ENCODE assay signal across 22 mouse cellular contexts in the genomic region with DNA sequence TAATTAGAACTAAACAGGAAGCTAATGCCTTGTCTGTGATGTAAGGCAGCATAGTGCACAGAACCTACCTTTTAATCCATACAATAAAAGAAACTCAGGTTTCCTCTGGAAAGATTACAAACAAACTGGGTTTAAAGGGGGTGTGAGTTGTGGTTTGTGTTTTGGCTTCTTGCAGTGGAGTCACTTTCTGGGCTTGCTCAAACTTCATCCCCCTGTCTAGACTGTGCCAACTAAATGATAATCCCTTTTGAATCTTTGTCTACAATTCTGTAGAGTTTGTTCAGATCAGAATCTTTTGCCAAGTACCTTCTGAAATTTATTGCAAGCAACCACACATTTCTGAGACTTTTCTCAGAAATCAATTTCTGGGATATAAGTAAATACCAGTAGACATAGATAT. TPM values are rescaled to one million over a fixed set of nuclear protein-coding genes. Genes with fewer than 3 reads are reported as not detected.
A peak's percentile ranks its signal among the peaks of the same experiment; 100 is the strongest.
DNase-seq lines count a peak whose midpoint lies in the region; ATAC-seq and TF ChIP-seq lines count a peak whose summit lies in the region.
"Had no signal": no experiment of that assay in that cellular context is flagged by ENCODE, and none has a peak within 500 bp of the region (broad histone marks: within the 10 kb centered on the region; RNA-seq: fewer than 3 reads in every experiment).

No protein-coding gene starts in this region.

- H3K4me1 ChIP-seq in heart, postnatal 0 days (ENCODE audit: control insufficient read depth, insufficient read depth) = peaks cover 31% of the 10 kb centered on the region
- H3K4me1 ChIP-seq in heart, embryonic 11.5 days (ENCODE audit: control insufficient read depth, insufficient read depth, low read length) = peaks cover 5% of the 10 kb centered on the region; the same call in 1 of the 2 replicates

- no peak for ATAC-seq in heart, postnatal 0 days (ENCODE audit: insufficient read depth, low read depth)
- no peak for ATAC-seq in heart, embryonic 11.5 days (replicated peaks; ENCODE audit: insufficient number of reproducible peaks, low FRiP score, low TSS enrichment)
- ATAC-seq in CD4-positive, CD25-positive, alpha-beta regulatory T cell, adult 4 months = peak; percentile 22
- ATAC-seq: activated CD4-positive, CD25-positive, alpha-beta regulatory T cell, adult 4 months; forebrain, embryonic 13.5 days; forebrain, postnatal 0 days; intestine, postnatal 0 days; Patski had no signal

- no peak for TF ChIP-seq CTCF in gastrocnemius, adult 2 months (IDR thresholded peaks at IDR 0.05)
- no peak for TF ChIP-seq CTCF in heart, postnatal 0 days (IDR thresholded peaks at IDR 0.05; ENCODE audit: low read depth)

- H3K27me3 ChIP-seq in heart, postnatal 0 days (ENCODE audit: control insufficient read depth, insufficient read depth, low read length) = no peaks in the 10 kb centered on the region
- no peaks in the 10 kb centered on the region for H3K27me3 ChIP-seq in heart, embryonic 11.5 days (ENCODE audit: control insufficient read depth, insufficient read depth, low read length)
- H3K27me3 ChIP-seq: embryonic facial prominence, embryonic 13.5 days; forebrain, embryonic 13.5 days; heart, embryonic 15.5 days; hindbrain, embryonic 15.5 days; Patski had no signal

- no peak overlapping the region for H3K9ac ChIP-seq in heart, postnatal 0 days (replicated peaks; ENCODE audit: low read depth, low read length)
- H3K9ac ChIP-seq in heart, embryonic 11.5 days (ENCODE audit: low read depth, low read length) = no peak overlapping the region
- H3K9ac ChIP-seq: embryonic facial prominence, embryonic 13.5 days; forebrain, embryonic 13.5 days; forebrain, postnatal 0 days; heart, embryonic 15.5 days; hindbrain, embryonic 15.5 days had no signal

- peak overlapping the region; percentile 2 for H3K4me2 ChIP-seq in heart, postnatal 0 days (ENCODE audit: low read depth, low read length)
- no peak overlapping the region for H3K4me2 ChIP-seq in heart, embryonic 11.5 days
- H3K4me2 ChIP-seq: embryonic facial prominence, embryonic 13.5 days; forebrain, embryonic 13.5 days; heart, embryonic 15.5 days; hindbrain, embryonic 15.5 days had no signal

- intact Hi-C loops in gastrocnemius, adult 2 months (cut with DNase I) = no loop called here

- H3K9me3 ChIP-seq in heart, postnatal 0 days (replicated peaks; ENCODE audit: control insufficient read depth, low read length) = no peaks in the 10 kb centered on the region
- H3K9me3 ChIP-seq in heart, embryonic 11.5 days (replicated peaks; ENCODE audit: control insufficient read depth, low read length) = no peaks in the 10 kb centered on the region
- H3K9me3 ChIP-seq: embryonic facial prominence, embryonic 13.5 days; forebrain, embryonic 13.5 days; heart, embryonic 15.5 days; hindbrain, embryonic 15.5 days had no signal

- H3K4me3 ChIP-seq in gastrocnemius, adult 2 months = peak overlapping the region; percentile 0
- H3K4me3 ChIP-seq in heart, postnatal 0 days (ENCODE audit: low read depth, low read length) = no peak overlapping the region
- H3K4me3 ChIP-seq in heart, embryonic 11.5 days (ENCODE audit: low read depth, low read length) = no peak overlapping the region
- H3K4me3 ChIP-seq: embryonic facial prominence, embryonic 13.5 days; forebrain, embryonic 13.5 days; heart, embryonic 15.5 days; hindbrain, embryonic 15.5 days had no signal

- no peak for TF ChIP-seq EP300 in heart, postnatal 0 days (IDR thresholded peaks at IDR 0.05; ENCODE audit: low read depth)

- H3K27ac ChIP-seq in gastrocnemius, adult 2 months = peak overlapping the region; percentile 36
- peak overlapping the region; percentile 51; the same call in 1 of the 2 replicates for H3K27ac ChIP-seq in heart, postnatal 0 days (ENCODE audit: low read depth)
- no peak overlapping the region for H3K27ac ChIP-seq in heart, embryonic 11.5 days (ENCODE audit: low read depth, low read length)
- H3K27ac ChIP-seq: embryonic facial prominence, embryonic 13.5 days; forebrain, embryonic 13.5 days; heart, embryonic 15.5 days; hindbrain, embryonic 15.5 days had no signal

- peaks cover 15% of the 10 kb centered on the region; the same call in 1 of the 2 replicates for H3K36me3 ChIP-seq in heart, postnatal 0 days (replicated peaks; ENCODE audit: control insufficient read depth, insufficient read depth, low read length)
- H3K36me3 ChIP-seq in heart, embryonic 11.5 days (ENCODE audit: control insufficient read depth, insufficient read depth, low read length) = no peaks in the 10 kb centered on the region
- H3K36me3 ChIP-seq: hindbrain, embryonic 15.5 days had no signal

- DNase-seq in gastrocnemius, adult 2 months = no peak
- DNase-seq in gastrocnemius, adult 8-10 months (ENCODE audit: low spot score in 2 of 2) = no peak
- DNase-seq in heart, postnatal 0 days (ENCODE audit: low spot score) = no peak
- DNase-seq in right cerebral cortex, postnatal 10 days (ENCODE audit: low spot score in 2 of 2) = no peak
- no peak for DNase-seq in adrenal gland, adult (ENCODE audit: inconsistent age in 2 of 2, low spot score in 1 of 2)
- DNase-seq: adrenal gland, adult 2 months; adrenal gland, postnatal 25 days; cerebellum, adult 2 months; cerebellum, postnatal 10 days; forebrain, postnatal 0 days; gastrocnemius, postnatal 36 days; heart, adult 18-20 months; kidney, adult 9 months had no signal

RNA-seq across cellular contexts. Expression of a gene that starts 7.0 kb away (rescaled TPM):
- total RNA-seq in gastrocnemius, adult 2 months (2021) = 100 to 1,000 TPM; 327 TPM
- 100 to 1,000 TPM; 303 to 346 (median 323) TPM for total RNA-seq in gastrocnemius, adult 8-10 months (2022)
- total RNA-seq in heart, postnatal 0 days (2014; rRNA removed; ENCODE audit: low replicate concordance) = 944 and 1,112 TPM in 2 replicates
- 419 and 429 TPM in 2 replicates for polyA plus RNA-seq in heart, postnatal 0 days (2015; fragmentation: Nextera tagmentation; extraction: Ambion mirVana)
- polyA plus RNA-seq in heart, embryonic 11.5 days (2014; fragmentation: Nextera tagmentation; extraction: Ambion mirVana) = 497 and 511 TPM in 2 replicates
- 100 to 1,000 TPM; 305 to 362 TPM for polyA plus RNA-seq in CD4-positive, CD25-positive, alpha-beta regulatory T cell, adult 4 months (2017; shearing (Covaris generic))

RNA-seq across cellular contexts. Expression of a gene that starts 21.2 kb away (rescaled TPM):
- total RNA-seq in gastrocnemius, adult 2 months (2021) = 10 to 100 TPM; 30.2 to 36.9 TPM
- 10 to 100 TPM; 29.1 to 33.4 (median 31.5) TPM for total RNA-seq in gastrocnemius, adult 8-10 months (2022)
- total RNA-seq in heart, postnatal 0 days (2014; rRNA removed; ENCODE audit: low replicate concordance) = 20.7 and 20.8 TPM in 2 replicates
- polyA plus RNA-seq in heart, postnatal 0 days (2015; fragmentation: Nextera tagmentation; extraction: Ambion mirVana) = 43.0 and 48.2 TPM in 2 replicates
- 54.9 and 59.2 TPM in 2 replicates for polyA plus RNA-seq in heart, embryonic 11.5 days (2014; fragmentation: Nextera tagmentation; extraction: Ambion mirVana)
- polyA plus RNA-seq in CD4-positive, CD25-positive, alpha-beta regulatory T cell, adult 4 months (2017; shearing (Covaris generic)) = 10 to 100 TPM; 81.2 to 89.1 TPM

RNA-seq across cellular contexts. Expression of a gene that starts 40.5 kb away (rescaled TPM):
- total RNA-seq in gastrocnemius, adult 2 months (2021) = 1 to 10 TPM; 2.3 to 5.6 TPM
- total RNA-seq in gastrocnemius, adult 8-10 months (2022) = 1 to 10 TPM; 3.0 to 3.6 (median 3.4) TPM
- 30.1 and 36.0 TPM in 2 replicates for total RNA-seq in heart, postnatal 0 days (2014; rRNA removed; ENCODE audit: low replicate concordance)
- 19.8 and 20.6 TPM in 2 replicates for polyA plus RNA-seq in heart, postnatal 0 days (2015; fragmentation: Nextera tagmentation; extraction: Ambion mirVana)
- polyA plus RNA-seq in heart, embryonic 11.5 days (2014; fragmentation: Nextera tagmentation; extraction: Ambion mirVana) = 29.7 and 32.8 TPM in 2 replicates
- 10 to 100 TPM; 22.4 to 32.8 TPM for polyA plus RNA-seq in CD4-positive, CD25-positive, alpha-beta regulatory T cell, adult 4 months (2017; shearing (Covaris generic))
